Mouse (Mus musculus) lung, adult 18-20 months (tissue): Measurements from ENCODE around the gene Ssh1.

Experiments
- DNase-seq, 2 experiments: peaks; one replicate each; pipeline ENCODE4 v3.0.0; 2022; ENCODE audit warnings: mixed read lengths in 2 of 2

Gene Ssh1

DNA sequence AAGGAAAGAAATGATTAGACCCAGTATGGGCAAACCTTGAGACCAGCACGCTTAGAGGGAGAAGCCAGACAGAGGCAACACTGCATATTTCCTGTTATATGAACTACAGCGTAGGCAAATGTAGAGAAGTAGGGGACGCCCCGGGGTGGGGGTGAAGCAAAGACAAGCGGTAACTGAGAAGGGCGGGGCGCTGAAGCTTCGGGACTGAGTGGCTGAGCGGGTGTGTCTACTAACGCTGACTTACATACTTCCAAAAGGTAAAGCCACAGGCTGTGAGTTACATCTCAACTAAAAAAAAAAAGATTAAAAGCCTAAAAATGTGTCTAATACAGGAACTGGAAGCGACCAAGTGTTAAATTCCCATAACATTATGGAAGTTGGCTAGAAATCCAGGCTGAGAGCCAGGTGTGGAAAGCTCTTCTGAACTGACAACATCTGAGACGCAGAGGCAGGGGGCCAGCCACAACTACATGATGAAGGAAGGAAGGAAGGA lies 1.3 kb downstream of the Ssh1 start:
- peak; percentile 83 for DNase-seq

DNA sequence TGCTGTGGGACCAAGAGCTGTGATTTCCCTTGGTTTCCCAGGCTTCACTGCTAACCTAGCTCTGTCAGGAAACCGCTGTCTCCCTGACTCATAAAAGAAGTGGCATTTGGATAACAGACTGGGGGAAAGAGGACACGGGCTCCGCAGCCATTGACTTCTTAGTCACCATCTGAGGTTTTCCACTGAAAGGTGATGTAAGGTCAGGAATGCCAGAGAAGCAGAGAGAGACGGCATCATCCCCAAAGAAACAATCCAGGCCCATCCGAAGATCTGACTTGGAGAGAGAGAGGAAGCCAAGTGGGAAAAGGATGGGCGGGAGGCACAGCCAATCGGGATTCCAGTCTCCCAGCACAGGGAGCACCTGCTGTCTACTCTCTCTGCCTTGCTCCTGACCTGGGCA lies 2.6 kb downstream of the Ssh1 start:
- DNase-seq = no peak

DNA sequence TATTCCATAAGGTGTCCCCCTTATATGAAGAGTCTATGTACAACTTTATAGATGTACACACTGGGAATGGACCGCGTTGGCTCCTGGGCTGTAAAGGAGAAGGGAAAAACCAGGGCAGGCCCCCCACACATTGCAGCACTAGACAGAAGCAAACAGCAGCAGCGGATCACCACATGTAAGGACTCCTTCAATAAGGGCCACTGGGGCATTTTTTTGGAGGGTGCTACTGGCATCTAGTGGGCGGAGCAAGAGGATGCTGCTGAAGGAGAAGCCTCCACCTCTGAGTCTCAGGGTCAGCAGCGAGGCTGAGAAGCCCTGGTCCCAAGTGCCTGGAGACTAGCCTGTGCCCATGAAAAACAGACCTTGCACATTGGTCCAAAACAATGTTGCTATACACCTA lies 3.1 kb downstream of the Ssh1 start:
- DNase-seq = no peak

DNA sequence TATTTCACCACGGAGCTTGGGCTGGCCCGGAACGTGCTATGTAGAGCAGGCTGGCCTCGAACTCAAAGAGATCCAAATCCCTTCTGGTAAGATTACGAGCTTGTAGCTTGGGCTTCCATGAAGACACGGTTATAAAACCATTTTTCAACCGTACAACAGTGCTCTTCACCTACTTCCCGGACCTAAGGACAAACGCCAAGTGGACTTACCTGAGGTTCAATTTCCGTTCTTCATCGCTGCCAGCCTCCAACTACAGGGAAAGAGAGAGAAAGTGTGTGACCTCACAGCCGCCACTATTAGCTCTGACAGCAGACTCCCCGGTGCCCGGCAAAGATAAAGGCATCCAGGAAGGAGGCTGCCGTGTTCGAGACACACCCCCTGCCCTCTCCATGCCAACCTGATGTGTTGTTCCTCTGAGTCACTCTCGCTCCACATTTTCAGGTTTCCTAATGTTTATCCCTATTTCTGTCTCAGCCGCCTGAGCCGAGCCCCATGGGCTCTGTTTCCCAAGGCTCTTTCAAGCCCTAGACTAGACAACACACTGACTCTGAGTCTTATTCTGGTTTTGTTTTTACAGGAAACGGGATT lies 4.2 kb downstream of the Ssh1 start:
- peak; percentile 57 to 67 for DNase-seq

DNA sequence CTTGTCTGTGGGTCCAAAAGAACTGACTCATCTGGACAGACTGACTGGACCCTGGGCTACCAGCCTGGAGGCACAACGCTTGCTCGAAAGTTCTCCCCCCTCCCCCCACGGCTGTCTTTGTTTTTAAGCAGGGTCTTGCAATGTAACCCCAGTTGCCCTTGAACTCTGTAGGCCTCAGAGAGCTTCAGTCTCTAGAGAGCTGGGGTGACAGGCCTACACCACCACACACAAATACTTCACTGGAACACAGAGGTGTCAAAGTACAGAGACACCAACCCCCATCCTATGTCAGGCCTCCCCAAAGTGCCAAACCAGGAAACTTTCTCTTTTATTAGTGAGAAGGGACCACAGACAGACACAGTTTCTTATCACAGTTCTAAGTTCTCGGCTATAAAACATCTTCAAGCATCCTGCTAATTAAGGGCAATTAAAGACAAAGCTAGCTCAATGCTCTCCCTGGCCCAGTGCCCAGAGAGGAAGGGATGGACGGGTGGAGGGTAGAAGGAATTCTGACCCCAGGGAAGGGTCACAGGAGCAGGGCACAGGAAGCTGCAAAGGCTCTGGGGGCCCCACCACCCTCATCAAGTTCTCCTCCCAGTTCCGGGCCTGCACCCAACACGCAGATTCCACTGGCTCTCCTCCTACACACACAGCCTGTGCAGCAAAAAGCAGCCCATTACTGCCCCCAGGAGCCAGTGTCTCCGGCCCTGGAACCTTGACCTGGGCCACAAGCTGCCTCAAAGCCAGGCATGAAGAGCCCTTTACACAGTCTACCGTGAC lies 7.3 kb downstream of the Ssh1 start:
- DNase-seq = peak; percentile 72

DNA sequence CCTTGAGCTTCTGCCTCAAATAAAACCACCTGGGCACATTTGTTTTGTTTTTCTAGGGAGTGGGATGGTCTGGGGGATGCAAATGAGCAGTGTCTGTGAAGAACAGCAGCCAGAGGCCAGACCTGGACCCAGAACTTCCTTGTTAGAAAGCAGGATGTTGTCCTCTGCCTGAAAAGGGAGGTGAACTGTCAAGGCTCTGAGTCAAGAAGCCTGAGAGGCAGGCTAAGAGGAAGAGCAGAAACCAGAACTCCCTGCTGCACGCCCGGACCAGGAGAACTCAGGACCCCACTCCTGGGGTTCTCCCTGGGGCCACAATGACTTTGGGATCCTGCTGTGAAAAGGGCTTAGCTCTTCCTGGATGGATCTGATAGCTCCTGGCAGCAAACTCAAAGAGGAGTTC lies 8.0 kb downstream of the Ssh1 start:
- no peak for DNase-seq

DNA sequence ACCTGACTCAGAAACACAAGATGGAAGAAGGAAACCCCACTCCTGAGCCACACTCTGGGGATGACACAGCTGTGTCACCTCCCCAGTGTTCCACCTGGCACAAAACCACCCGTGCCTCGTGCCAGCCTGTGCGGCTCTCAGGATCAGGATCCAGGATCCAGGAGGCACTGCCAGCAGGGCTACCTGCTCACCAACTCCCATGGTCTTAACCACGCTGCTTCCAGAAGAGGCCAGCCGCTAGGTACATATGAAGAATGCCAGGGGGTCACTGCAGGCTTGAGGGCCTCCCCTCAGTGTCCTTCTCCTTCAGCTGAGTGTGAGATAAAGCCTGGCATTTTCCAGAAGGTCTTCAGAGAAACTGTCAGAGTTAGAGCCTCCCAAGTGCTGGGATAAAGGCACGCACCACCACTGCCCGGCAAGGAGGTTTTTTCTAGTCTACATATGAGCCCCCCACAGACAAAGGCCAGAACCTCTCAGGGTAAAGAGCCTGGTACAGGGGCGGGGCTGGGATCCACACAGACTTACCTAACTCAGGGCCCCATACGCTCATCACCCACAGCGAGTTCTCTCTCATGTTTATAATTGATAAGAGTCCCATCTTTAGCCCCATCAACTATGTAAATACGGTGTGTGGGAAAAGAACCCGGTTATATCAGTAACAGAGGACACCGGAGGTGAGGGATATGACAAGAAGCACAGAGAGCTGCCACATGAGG lies 9.5 kb downstream of the Ssh1 start:
- DNase-seq = no peak

DNA sequence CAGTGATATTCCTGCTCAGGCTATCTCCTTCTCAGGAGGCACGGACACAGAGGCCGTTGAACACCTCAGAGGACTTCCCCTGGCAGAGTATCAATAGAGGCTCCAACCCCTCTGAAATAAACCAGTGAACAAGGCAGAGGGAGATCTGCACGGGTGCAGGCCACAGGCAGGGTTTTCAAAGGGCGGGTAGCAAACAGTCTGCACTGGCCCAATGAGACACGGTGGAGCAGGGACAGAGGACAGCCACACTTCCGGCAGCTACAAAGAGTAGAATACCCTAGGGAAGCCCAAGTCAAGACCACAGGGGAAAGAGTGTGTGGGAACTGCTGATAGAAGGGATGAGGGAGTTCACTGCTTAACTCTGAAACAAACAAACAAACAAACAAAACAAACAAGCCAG lies 10.2 kb downstream of the Ssh1 start:
- no peak for DNase-seq

DNA sequence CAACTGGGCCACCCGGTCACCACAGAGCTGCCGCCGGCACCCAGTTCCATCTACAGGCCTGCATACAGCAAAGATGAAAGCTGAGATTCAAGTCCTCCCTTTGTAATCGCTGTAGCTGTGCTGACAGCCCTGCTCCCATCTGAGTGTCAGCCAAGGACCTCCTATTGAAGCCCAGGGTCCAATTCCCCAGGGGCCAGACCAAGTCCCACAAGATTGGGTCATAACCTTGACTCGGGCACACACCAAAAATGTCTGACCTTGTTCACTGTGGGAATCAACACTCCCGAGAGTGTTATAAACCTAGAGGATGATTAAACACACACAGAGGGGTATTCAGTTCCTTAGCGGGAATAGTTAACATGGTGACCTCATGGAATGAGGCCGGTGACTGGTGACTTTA lies 11.9 kb downstream of the Ssh1 start:
- no peak for DNase-seq

DNA sequence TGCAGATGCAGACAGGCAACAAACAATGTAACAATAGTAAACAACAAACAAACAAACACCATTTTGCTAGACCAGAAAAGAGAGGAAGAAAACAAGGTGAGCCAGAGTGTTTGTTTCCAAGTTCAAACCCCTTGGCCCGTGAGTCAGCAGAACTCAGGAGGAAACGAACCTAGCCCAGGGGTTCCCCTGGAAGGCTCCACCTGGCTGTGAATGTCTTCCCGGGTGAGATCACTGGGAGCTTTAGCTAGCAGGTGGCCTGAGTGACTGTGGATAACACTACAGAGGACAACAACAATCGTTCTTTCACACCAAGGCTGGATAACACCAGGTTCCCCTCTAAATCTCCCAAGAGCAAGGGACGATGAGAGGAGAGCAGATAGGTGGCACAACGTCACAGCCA lies 12.5 kb downstream of the Ssh1 start:
- DNase-seq = no peak

DNA sequence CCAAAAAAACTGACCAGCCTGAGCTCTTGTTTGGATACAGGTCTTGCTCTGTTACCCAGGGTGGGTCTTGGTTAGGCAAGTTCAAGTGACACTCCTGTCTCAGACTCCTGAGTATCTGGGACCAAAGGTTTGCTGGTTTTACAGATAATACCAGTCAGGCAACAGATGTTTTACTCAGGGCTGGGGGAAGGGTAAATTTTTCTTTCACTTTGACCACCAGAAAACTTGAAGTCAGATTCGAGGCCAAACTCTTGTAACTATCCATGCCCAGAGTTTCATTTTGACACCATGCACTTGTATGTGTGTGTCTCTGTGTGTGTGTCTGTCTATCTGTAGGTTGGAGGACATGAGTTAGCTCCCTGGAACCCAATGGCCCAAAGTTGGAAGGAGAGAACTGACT lies 13.2 kb downstream of the Ssh1 start:
- DNase-seq = no peak

DNA sequence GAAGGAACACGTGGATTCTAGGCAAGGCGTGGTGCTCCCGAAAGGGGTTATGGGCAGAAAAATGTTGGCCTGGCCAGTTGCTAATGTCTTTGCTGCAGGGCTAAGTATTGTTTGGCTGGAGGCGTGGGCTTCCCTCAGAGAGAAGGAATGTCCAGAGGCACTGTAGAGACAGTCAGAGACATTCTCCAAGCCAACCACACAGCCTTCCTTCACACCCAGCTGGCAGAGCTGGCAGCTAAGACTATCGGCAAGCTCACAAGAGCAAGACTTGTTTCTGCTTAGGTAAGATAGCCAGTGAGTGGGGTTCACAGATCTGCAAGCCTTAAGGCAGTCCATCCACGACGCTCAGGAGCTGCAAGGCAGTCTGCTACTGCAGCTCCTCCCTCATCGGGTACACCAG lies 16.4 kb downstream of the Ssh1 start:
- no peak for DNase-seq

DNA sequence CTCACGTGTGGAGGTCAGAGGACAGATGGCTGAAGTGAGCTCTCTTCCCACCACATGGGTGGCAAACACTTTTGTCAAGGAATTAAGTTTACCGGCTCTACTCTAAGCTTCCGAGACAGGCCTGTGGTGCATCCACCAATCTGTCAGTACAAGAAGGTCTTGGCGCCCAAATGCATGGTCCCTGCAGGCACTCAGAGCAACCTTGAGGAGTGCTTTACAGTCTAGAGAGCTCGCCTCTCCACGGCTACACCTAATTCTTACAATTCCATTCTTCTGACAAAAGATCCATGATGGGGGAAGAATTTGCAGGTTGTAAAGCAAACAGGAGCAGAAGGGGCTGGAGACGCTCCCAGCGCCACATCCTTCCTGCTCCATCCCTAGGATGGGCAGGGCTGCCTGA lies 17.1 kb downstream of the Ssh1 start:
- peak in 1 of 2 experiments; percentile 61 for DNase-seq

DNA sequence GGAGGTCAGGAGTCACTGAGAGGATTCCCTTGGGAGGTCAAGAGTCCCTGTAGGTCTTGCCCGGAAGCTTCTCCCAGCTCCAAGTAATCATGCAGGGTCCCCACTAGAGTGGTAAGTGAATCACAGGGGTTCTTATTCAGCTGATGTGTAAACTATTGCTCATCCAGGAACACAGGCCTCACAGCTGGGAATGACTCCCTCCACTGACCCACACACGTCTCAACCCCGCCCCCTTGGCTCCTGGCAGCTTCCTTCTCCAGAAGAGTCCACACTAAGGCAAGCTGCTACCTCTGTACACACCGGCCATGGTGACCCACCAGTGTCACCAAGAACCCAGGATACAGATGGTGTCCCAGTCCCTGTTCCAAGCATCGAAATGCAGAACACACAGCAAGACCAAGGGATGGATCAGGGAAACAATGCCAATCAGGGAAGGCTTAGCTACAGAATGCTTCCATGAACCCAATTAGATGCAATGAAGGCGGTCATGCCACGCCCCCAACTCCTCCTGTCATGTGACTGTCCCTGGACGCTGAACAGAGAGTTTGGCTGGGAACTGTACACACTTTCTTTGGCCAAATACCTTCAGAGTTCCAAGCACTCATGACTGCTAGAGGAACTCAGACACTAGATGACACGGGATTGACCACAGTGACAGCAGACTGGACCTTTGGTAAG lies 18.0 kb downstream of the Ssh1 start:
- DNase-seq = peak; percentile 85 to 87

DNA sequence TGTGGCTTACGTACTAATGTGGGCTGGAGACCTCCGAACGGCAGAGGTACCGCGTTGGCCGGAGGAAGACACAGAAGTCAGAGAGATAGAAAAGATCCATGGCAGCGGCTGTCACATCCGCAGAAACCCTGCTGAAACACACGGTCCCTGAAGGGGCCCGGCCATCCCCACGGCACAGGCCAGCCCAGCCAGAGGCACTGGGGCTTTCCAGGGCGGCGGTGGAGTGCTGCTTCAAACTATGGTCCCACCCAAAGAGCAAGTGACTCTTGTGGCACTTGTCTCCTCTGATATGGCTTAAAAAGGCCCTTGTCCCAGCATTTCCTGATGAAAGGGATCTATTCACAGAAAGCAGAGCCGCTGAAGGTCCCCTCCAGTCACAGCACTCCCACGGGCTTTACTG lies 19.1 kb downstream of the Ssh1 start:
- DNase-seq = peak; percentile 75

DNA sequence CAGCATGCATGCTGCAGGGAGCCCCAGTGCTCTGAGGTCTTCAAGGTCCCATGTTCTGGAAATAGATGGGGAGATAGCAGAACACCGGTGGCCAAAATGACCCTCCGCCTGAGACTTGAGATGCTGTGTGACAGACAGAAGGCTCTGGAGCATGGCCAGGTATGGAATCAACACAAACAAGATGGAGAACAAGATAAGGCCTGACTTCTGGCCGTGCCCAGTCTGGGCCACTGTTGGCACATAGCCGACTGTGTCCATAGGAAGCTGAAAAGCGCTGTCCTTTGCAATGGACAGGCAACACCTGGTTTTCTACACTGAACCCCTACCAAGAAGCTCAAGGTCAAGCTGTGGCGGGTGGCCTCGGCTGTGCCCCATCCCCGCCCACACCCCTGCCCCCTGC lies 19.9 kb downstream of the Ssh1 start:
- DNase-seq = no peak

DNA sequence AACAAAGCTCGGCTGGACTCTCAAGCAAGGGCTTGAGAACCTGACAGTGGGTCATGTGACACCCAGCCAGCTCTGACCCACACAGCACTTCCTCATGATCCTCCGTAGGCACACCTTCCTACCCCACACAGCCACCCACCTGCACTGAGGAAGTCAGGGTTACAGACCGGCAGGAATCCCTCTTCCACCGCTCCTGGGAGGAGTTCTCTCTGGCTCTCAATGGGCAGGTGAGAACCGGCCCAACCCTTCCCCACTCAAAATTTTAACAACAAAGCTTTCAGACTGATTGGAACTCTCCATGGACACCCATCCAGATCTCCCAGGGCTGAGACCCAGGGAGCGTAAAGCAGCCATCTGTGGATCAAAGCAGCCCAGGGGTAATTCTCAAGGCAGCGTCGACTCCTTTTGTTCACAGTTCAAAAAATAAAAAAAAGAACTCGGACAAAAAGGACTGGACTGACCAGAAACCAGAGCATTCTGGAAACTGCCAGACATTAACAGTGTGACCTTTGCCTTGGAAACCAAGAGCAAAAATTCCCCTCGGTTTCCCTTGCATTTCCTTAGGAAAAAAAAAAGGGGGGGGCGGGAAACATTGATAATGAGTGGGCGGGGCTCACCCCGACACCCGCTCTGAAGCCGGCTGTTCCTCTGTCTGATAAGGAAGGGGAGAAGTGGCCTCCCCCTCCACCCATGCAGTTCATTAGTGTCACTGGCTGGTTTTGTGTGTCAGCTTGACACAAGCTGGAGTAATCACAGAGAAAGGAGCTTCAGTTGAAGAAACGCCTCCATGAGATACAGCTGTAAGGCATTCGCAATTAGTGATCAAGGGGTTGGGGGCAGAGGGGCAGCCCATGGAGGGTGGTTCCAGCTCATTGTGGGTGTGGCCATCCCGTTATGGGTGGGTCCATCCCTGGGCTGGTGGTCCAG lies 20.8 kb downstream of the Ssh1 start:
- DNase-seq = no peak

DNA sequence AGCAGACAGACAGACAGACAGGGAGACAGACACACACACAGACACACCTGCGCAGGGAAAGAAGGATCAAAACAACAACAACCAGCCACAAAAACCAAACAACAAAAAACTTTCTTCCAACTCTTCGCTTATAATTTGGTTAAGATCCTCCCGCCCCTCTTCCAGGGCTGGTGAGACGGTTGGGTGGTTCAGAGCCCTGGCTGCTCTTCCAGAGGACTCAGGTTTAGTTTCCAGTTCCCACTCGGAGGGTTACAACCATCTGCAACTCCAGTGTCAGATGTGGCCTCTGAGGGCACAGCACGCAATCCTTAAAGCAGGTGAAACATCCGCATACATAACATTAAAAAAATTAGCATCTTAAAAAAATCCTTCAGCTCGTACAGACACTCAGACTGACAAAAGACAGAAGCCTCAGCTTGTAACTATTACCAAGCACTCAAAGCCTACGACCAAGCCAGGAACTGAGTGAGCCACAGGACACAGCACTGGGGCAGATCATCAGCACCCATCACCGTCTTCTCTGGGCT lies 22.2 kb downstream of the Ssh1 start:
- no peak for DNase-seq

DNA sequence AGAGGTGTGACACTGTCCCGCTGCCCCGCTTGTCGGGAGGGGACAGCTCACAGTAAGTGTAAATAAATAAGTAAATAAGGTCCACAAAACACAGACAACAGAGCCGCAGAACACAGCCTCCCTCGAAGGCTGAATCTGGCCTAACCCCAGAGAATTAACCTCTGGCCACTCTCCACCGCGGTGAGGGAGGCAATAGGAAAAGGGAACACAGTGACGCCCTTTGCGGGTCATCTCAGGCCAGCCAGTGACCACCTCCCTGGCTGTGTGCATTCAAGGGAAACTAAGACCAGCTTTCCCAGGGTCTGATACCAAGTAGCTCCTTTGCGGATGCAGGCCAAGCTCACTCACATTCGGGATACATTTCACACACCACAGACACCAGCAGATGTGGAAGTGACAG lies 25.3 kb downstream of the Ssh1 start:
- no peak for DNase-seq

DNA sequence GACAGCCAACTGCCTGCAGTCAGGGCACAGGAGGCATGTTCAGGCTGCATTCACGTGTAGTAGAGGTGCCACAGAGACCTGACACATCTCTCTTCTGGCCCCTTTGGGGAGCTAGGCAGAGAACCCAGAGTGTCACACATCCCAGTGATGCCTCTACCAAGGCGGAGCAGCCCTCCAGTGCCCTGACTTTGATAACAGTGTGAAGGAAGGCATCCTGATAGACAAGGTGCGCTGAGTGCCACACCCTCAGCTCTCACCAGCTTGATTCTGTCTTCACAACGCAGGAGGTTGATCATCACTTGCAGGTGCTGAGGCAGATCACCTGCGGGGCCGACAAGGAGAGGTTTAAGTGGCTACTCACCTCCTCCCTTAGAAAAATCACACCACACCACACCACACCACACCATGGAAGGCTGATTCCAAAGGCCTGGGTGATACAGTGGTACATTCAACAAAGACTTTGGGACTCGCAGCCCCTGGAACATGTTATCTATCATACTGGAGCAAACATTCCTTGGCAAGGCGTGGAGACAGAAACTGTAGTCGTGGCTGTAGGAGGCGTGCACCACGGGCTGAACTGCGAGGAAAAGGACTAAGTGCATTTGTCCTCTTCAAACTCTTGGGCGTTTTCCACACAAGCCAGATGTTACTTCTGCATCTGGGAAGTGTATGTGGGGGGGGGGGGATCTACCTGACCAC lies 27.1 kb downstream of the Ssh1 start:
- peak in 1 of 2 experiments; percentile 33 for DNase-seq

DNA sequence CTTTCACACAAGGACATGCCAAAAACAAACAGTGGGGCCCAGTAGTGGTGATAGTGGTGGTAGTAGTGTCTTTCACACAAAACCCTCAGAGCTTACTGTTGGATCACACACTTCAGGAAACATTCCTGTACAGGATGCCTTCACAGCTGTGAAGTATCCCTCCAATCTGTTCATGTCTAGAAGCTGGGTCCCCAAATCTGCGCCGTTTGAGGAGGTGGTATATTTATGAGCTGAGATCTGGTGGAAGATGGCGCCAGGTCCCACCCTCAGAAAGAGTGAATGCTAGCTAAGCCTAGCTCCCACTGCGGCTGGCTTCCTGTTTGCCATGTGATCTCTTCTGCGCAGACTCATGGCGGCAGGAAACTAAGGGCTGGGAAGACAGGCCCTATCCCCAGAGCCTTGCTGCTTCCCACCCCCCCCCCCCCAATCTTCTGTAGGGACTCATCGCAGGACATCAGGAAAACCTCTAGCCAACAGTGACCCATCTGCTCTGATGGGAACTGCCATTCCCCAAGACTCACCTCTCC lies 28.0 kb downstream of the Ssh1 start:
- DNase-seq = no peak
